Mouse (Mus musculus) MEL (cell line): ENCODE data around the gene Pcbp2. TPM values are rescaled to one million over a fixed set of nuclear protein-coding genes. Genes with fewer than 3 reads are reported as not detected.

Experiments used
- DNase-seq: peaks from one replicate; pipeline ENCODE4 v3.0.0; 2011; ENCODE audit warnings: low read depth, low spot score
- H3K27ac ChIP-seq: 2 replicates; pipeline ENCODE4 v1.5.1; 2012; ENCODE audit warnings: low read depth, mild to moderate bottlenecking, control low read depth, low read length, moderate library complexity; ENCODE audit not compliant: control insufficient read depth
- H3K27me3 ChIP-seq, 2 experiments: fragments of 150-350 bp in 1 of 2; sonication (generic) in 1 of 2; 2 replicates each; pipeline ENCODE4 v1.6.1; 2012; ENCODE audit warnings: low read length in 2 of 2, mild to moderate bottlenecking in 2 of 2, improper control_type of control experiment in 1 of 2, moderate library complexity in 1 of 2; ENCODE audit not compliant: insufficient read depth in 2 of 2, control insufficient read depth in 1 of 2
- H3K36me3 ChIP-seq, 2 experiments: 2 replicates each; pipeline ENCODE4 v1.6.1; 2012 to 2014; ENCODE audit warnings: low read length in 2 of 2, improper control_type of control experiment in 1 of 2, inconsistent platforms in 1 of 2, mild to moderate bottlenecking in 1 of 2; ENCODE audit not compliant: insufficient read depth in 2 of 2, control insufficient read depth in 1 of 2
- H3K4me1 ChIP-seq, 2 experiments: fragments of 150-350 bp in 1 of 2; sonication (generic) in 1 of 2; 2 replicates each; pipeline ENCODE4 v1.6.1; 2012; ENCODE audit warnings: low read length in 2 of 2, improper control_type of control experiment in 1 of 2, mild to moderate bottlenecking in 1 of 2; ENCODE audit not compliant: insufficient read depth in 2 of 2, control insufficient read depth in 1 of 2
- H3K4me3 ChIP-seq, 2 experiments: fragments of 150-350 bp in 1 of 2; sonication (generic) in 1 of 2; 2 replicates each; pipeline ENCODE4 v1.5.1; 2012; ENCODE audit warnings: low read depth in 2 of 2, low read length in 2 of 2, mild to moderate bottlenecking in 2 of 2, moderate library complexity in 2 of 2, control low read depth in 1 of 2, improper control_type of control experiment in 1 of 2; ENCODE audit not compliant: control insufficient read depth in 1 of 2, insufficient read depth in 1 of 2
- H3K79me2 ChIP-seq: 2 replicates; pipeline ENCODE4 v1.6.1; 2012; ENCODE audit warnings: mild to moderate bottlenecking, low read length, moderate library complexity; ENCODE audit not compliant: control insufficient read depth, poor library complexity, insufficient read depth
- H3K9ac ChIP-seq: 2 replicates; pipeline ENCODE4 v1.6.1; 2012; ENCODE audit warnings: low read depth, mild to moderate bottlenecking, control low read depth, low read length, moderate library complexity; ENCODE audit not compliant: control insufficient read depth, poor library complexity, severe bottlenecking
- H3K9me3 ChIP-seq: fragments of 150-350 bp; sonication (generic); replicated peaks from 2 replicates; pipeline ENCODE4 v1.6.1; 2012; ENCODE audit warnings: mild to moderate bottlenecking, low read length, improper control_type of control experiment, moderate library complexity; ENCODE audit not compliant: insufficient read depth
- CHD1 ChIP-seq: IDR thresholded peaks from 2 replicates; pipeline ENCODE4 v1.6.1; 2012; ENCODE audit warnings: low read depth, mild to moderate bottlenecking, inconsistent platforms, low read length, improper control_type of control experiment
- CHD2 ChIP-seq: IDR thresholded peaks from 2 replicates; pipeline ENCODE4 v1.6.1; 2011; ENCODE audit warnings: low read length, improper control_type of control experiment
- CTCF ChIP-seq, 3 experiments: IDR thresholded peaks in 2 of 3; conservative IDR thresholded peaks in 1 of 3; 2 replicates each; pipeline ENCODE4 v1.5.1; 2011 to 2012; ENCODE audit warnings: low read length in 3 of 3, low read depth in 2 of 3, mild to moderate bottlenecking in 2 of 3, improper control_type of control experiment in 1 of 3, inconsistent platforms in 1 of 3, mixed read lengths in 1 of 3, moderate library complexity in 1 of 3; ENCODE audit not compliant: control insufficient read depth in 1 of 3, insufficient read depth in 1 of 3, poor library complexity in 1 of 3, severe bottlenecking in 1 of 3
- ELF1 ChIP-seq: IDR thresholded peaks from 2 replicates; pipeline ENCODE4 v1.6.1; 2014; ENCODE audit warnings: low read depth, mild to moderate bottlenecking, inconsistent platforms, low read length, improper control_type of control experiment, moderate library complexity
- EP300 ChIP-seq, 2 experiments: IDR thresholded peaks; 2 replicates each; pipeline ENCODE4 v1.6.1; 2011; ENCODE audit warnings: improper control_type of control experiment in 2 of 2, low read length in 2 of 2, low read depth in 1 of 2, mild to moderate bottlenecking in 1 of 2
- ETS1 ChIP-seq: IDR thresholded peaks from 2 replicates; pipeline ENCODE4 v1.6.1; 2012; ENCODE audit warnings: low read depth, mild to moderate bottlenecking, inconsistent platforms, low read length, improper control_type of control experiment, moderate library complexity
- GABPA ChIP-seq: IDR thresholded peaks from 2 replicates; pipeline ENCODE4 v1.6.1; 2012; ENCODE audit warnings: low read depth, mild to moderate bottlenecking, inconsistent platforms, low read length, improper control_type of control experiment, moderate library complexity
- GATA1 ChIP-seq: IDR thresholded peaks from 2 replicates; pipeline ENCODE4 v1.6.1; 2011; ENCODE audit warnings: low read depth, low read length, improper control_type of control experiment
- JUND ChIP-seq: IDR thresholded peaks from 2 replicates; pipeline ENCODE4 v1.6.1; 2011; ENCODE audit warnings: low read depth, mild to moderate bottlenecking, improper control_type of control experiment, low read length
- KAT2A ChIP-seq: conservative IDR thresholded peaks from 2 replicates; pipeline ENCODE4 v1.6.1; 2012; ENCODE audit warnings: low read depth, low read length, improper control_type of control experiment, inconsistent platforms
- MAFK ChIP-seq: IDR thresholded peaks from 2 replicates; pipeline ENCODE4 v1.6.1; 2011; ENCODE audit warnings: low read depth, mild to moderate bottlenecking, low read length, improper control_type of control experiment, borderline replicate concordance
- MAX ChIP-seq: IDR thresholded peaks from 2 replicates; pipeline ENCODE4 v1.6.1; 2011; ENCODE audit warnings: low read length, improper control_type of control experiment
- MAZ ChIP-seq: IDR thresholded peaks from 2 replicates; pipeline ENCODE4 v1.6.1; 2012; ENCODE audit warnings: low read depth, mild to moderate bottlenecking, inconsistent platforms, low read length, improper control_type of control experiment
- MXI1 ChIP-seq: IDR thresholded peaks from 2 replicates; pipeline ENCODE4 v1.6.1; 2011; ENCODE audit warnings: mild to moderate bottlenecking, low read depth, low read length, improper control_type of control experiment
- MYC ChIP-seq: IDR thresholded peaks from 2 replicates; pipeline ENCODE4 v1.6.1; 2011; ENCODE audit warnings: low read depth, mild to moderate bottlenecking, low read length, improper control_type of control experiment, moderate library complexity
- NELFE ChIP-seq: IDR thresholded peaks from 2 replicates; pipeline ENCODE4 v1.6.1; 2011; ENCODE audit warnings: low read depth, low read length, improper control_type of control experiment
- POLR2A ChIP-seq, 2 experiments: IDR thresholded peaks; 2 replicates each; pipeline ENCODE4 v1.6.1; 2011 to 2012; ENCODE audit warnings: low read length in 2 of 2, mild to moderate bottlenecking in 2 of 2, control low read depth in 1 of 2, improper control_type of control experiment in 1 of 2, low read depth in 1 of 2, moderate library complexity in 1 of 2; ENCODE audit not compliant: control insufficient read depth in 1 of 2, insufficient read depth in 1 of 2, poor library complexity in 1 of 2
- POLR2AphosphoS2 ChIP-seq: IDR thresholded peaks from 2 replicates; pipeline ENCODE4 v1.6.1; 2011; ENCODE audit warnings: low read length, improper control_type of control experiment
- POLR2AphosphoS5 ChIP-seq: IDR thresholded peaks from 2 replicates; pipeline ENCODE4 v1.6.1; 2012; ENCODE audit warnings: low read depth, borderline replicate concordance, mild to moderate bottlenecking, inconsistent platforms, low read length, moderate library complexity, mixed read lengths
- RAD21 ChIP-seq: IDR thresholded peaks from 2 replicates; pipeline ENCODE4 v1.6.1; 2011; ENCODE audit warnings: mild to moderate bottlenecking, low read depth, low read length, improper control_type of control experiment
- RCOR1 ChIP-seq: IDR thresholded peaks from 2 replicates; pipeline ENCODE4 v1.6.1; 2012; ENCODE audit warnings: low read depth, mild to moderate bottlenecking, inconsistent platforms, low read length, improper control_type of control experiment
- SIN3A ChIP-seq: IDR thresholded peaks from 2 replicates; pipeline ENCODE4 v1.6.1; 2012; ENCODE audit warnings: low read length, improper control_type of control experiment, inconsistent platforms
- TCF12 ChIP-seq: IDR thresholded peaks from 2 replicates; pipeline ENCODE4 v1.6.1; 2014; ENCODE audit warnings: low read depth, mild to moderate bottlenecking, inconsistent platforms, low read length, improper control_type of control experiment, moderate library complexity
- UBTF ChIP-seq: IDR thresholded peaks from 2 replicates; pipeline ENCODE4 v1.6.1; 2012; ENCODE audit warnings: low read depth, mild to moderate bottlenecking, inconsistent platforms, low read length, improper control_type of control experiment, moderate library complexity, borderline replicate concordance; ENCODE audit not compliant: insufficient read depth
- USF2 ChIP-seq, 2 experiments: IDR thresholded peaks; 2 replicates each; pipeline ENCODE4 v1.6.1; 2011 to 2012; ENCODE audit warnings: improper control_type of control experiment in 2 of 2, low read length in 2 of 2, borderline replicate concordance in 1 of 2, inconsistent platforms in 1 of 2, low read depth in 1 of 2, mild to moderate bottlenecking in 1 of 2; ENCODE audit not compliant: insufficient read depth in 1 of 2
- ZNF384 ChIP-seq: IDR thresholded peaks from 2 replicates; pipeline ENCODE4 v1.6.1; 2012; ENCODE audit warnings: low read depth, mild to moderate bottlenecking, inconsistent platforms, low read length, improper control_type of control experiment
- polyA plus RNA-seq, 2 experiments: library from polyadenylated mRNA; stranded (reverse) in 1 of 2; unstranded in 1 of 2; fragments of >175 nt in 1 of 2; fragments of >200 nt in 1 of 2; gene quantifications; 2 replicates each; pipeline versions ENCODE4 v1.2.1 to v1.2.4; 2012; ENCODE audit warnings: low replicate concordance in 2 of 2, low read depth in 1 of 2; ENCODE audit not compliant: insufficient read length in 2 of 2, insufficient read depth in 1 of 2, missing spikeins in 1 of 2
- total RNA-seq: library from RNA; depleted of rRNA; stranded (reverse); fragments of 300-350 nt; gene quantifications from 2 replicates; pipeline ENCODE4 v1.2.3, GENCODE M21; 2012

Gene Pcbp2
- total and polyA plus RNA-seq, 3 experiments, result 359 to 2,091 (median 977) TPM

- Histone ChIP-seq H3K9me3 (no peaks in the 10 kb centered on the region), H3K36me3 (peaks cover 0 to 26% of the 10 kb centered on the region in 2 experiments; a peak in 2 of 4 replicates), H3K4me1 (peaks cover 5 to 36% of the 10 kb centered on the region in 2 experiments), H3K9ac (peak overlapping the region; percentile 79), H3K79me2 (peaks cover 2% of the 10 kb centered on the region; the same call in 1 of the 2 replicates), H3K27ac (peak overlapping the region; percentile 96), H3K27me3 (no peaks in the 10 kb centered on the region), H3K4me3 (peak overlapping the region; percentile 78 to 79)
- no peak for DNase-seq
- TF ChIP-seq MYC (no peak), POLR2A (IDR thresholded peaks at IDR 0.05; ENCODE audit: control insufficient read depth in 1 of 2, insufficient read depth in 1 of 2, low read depth in 1 of 2, low read length in 2 of 2, poor library complexity in 1 of 2) (0 out of 4 replicates have a peak, but pooled peaks of 1 of the 2 experiments have one; percentile 1), USF2 (IDR thresholded peaks at IDR 0.05; ENCODE audit: borderline replicate concordance in 1 of 2, insufficient read depth in 1 of 2, low read depth in 1 of 2, low read length in 2 of 2) (no peak), RAD21 (no peak), GATA1 (0 out of 2 replicates have a peak, but pooled peaks have one; percentile 12), POLR2AphosphoS2 (no peak), KAT2A (0 out of 2 replicates have a peak, but pooled peaks have one; percentile 4), NELFE (no peak)
- TF ChIP-seq, all 39 proteins: peak for 3
Observed at GRCm38 (mm10) chr15:102459381-102459780, 11.0 kb upstream of the Pcbp2 start.

GRCm38 (mm10) chr15:102459847-102460246 lies 10.5 kb upstream of the Pcbp2 start:
- peak; percentile 71 for DNase-seq
- peaks cover 5 to 36% of the 10 kb centered on the region in 2 experiments for H3K4me1 ChIP-seq

More at GRCm38 (mm10) chr15:102459847-102460246, 10.5 kb upstream of the Pcbp2 start:
- peak overlapping the region; percentile 78 to 79 for H3K4me3 ChIP-seq
- peaks cover 0 to 26% of the 10 kb centered on the region in 2 experiments; a peak in 2 of 4 replicates for H3K36me3 ChIP-seq
- TF ChIP-seq CTCF (IDR thresholded peaks at IDR 0.05 in 2 of 3, conservative IDR thresholded peaks at IDR 0.05 in 1 of 3; ENCODE audit: control insufficient read depth in 1 of 3, insufficient read depth in 1 of 3, low read depth in 2 of 3, low read length in 3 of 3, poor library complexity in 1 of 3, severe bottlenecking in 1 of 3) (no peak), SIN3A (peak; percentile 66), CHD2 (no peak), TCF12 (no peak), POLR2AphosphoS5 (no peak), MXI1 (peak; percentile 56), ELF1 (0 out of 2 replicates have a peak, but pooled peaks have one; percentile 16), CHD1 (no peak), MAZ (peak; percentile 39; the same call in 1 of the 2 replicates), RAD21 (no peak), GATA1 (0 out of 2 replicates have a peak, but pooled peaks have one; percentile 9), ETS1 (no peak), GABPA (no peak; the same call in 1 of the 2 replicates), KAT2A (no peak), ZNF384 (no peak), USF2 (IDR thresholded peaks at IDR 0.05; ENCODE audit: borderline replicate concordance in 1 of 2, insufficient read depth in 1 of 2, low read depth in 1 of 2, low read length in 2 of 2) (no peak), MAX (no peak), NELFE (no peak), EP300 (IDR thresholded peaks at IDR 0.05; ENCODE audit: low read depth in 1 of 2, low read length in 2 of 2) (peak; percentile 38 to 48; a peak in 2 of 4 replicates), MYC (0 out of 2 replicates have a peak, but pooled peaks have one; percentile 16), RCOR1 (0 out of 2 replicates have a peak, but pooled peaks have one; percentile 44), JUND (no peak), MAFK (no peak), UBTF (no peak)
- peak overlapping the region; percentile 79 for H3K9ac ChIP-seq
- H3K27ac ChIP-seq, result peak overlapping the region; percentile 96
- no peaks in the 10 kb centered on the region for H3K27me3 ChIP-seq
- H3K79me2 ChIP-seq, result peaks cover 2% of the 10 kb centered on the region; the same call in 1 of the 2 replicates
- no peaks in the 10 kb centered on the region for H3K9me3 ChIP-seq
